Mouse (Mus musculus): ENCODE measurements around the gene Dock9.
A peak's percentile ranks its signal among the peaks of the same experiment; 100 is the strongest.

The Dock9 gene

GRCm38 (mm10) chr14:121791935-121792334, 5.7 kb downstream of the Dock9 start:
- no peak for DNase-seq (ENCODE audit: low spot score in 2 of 2)

- no peak for DNase-seq (ENCODE audit: low spot score in 2 of 2)
These were observed 6.5 kb downstream of the Dock9 start for GRCm38 (mm10) chr14:121791112-121791511.

- no peak for DNase-seq (ENCODE audit: low spot score in 2 of 2)
These were observed 8.4 kb downstream of the Dock9 start for GRCm38 (mm10) chr14:121789273-121789672.

- DNase-seq (ENCODE audit: low spot score in 2 of 2): no peak
These were observed 9.2 kb downstream of the Dock9 start for GRCm38 (mm10) chr14:121788451-121788850.

GRCm38 (mm10) chr14:121787430-121787829, 10.2 kb downstream of the Dock9 start:
- no peak for DNase-seq (ENCODE audit: low spot score in 2 of 2)

GRCm38 (mm10) chr14:121786900-121787299, 10.7 kb downstream of the Dock9 start:
- DNase-seq (ENCODE audit: low spot score in 2 of 2): no peak

- no peak for DNase-seq (ENCODE audit: low spot score in 2 of 2)
These were observed 12.2 kb downstream of the Dock9 start for GRCm38 (mm10) chr14:121785394-121785793.

- no peak for DNase-seq (ENCODE audit: low spot score in 2 of 2)
These were observed 16.6 kb downstream of the Dock9 start for GRCm38 (mm10) chr14:121780942-121781531.

- no peak for DNase-seq (ENCODE audit: low spot score in 2 of 2)
These were observed 17.3 kb downstream of the Dock9 start for GRCm38 (mm10) chr14:121780144-121780913.

GRCm38 (mm10) chr14:121779620-121780019, 18.0 kb downstream of the Dock9 start:
- no peak for DNase-seq (ENCODE audit: low spot score in 2 of 2)

- no peak for DNase-seq (ENCODE audit: low spot score in 2 of 2)
These were observed 20.3 kb downstream of the Dock9 start for GRCm38 (mm10) chr14:121777279-121777831.

GRCm38 (mm10) chr14:121776749-121777148, 20.9 kb downstream of the Dock9 start:
- no peak for DNase-seq (ENCODE audit: low spot score in 2 of 2)

- peak; percentile 58 to 71 for DNase-seq (ENCODE audit: low spot score in 2 of 2)
These were observed 35.6 kb downstream of the Dock9 start for GRCm38 (mm10) chr14:121762021-121762452.

- DNase-seq (ENCODE audit: low spot score in 2 of 2): no peak
These were observed 37.2 kb downstream of the Dock9 start for GRCm38 (mm10) chr14:121760403-121760802.

GRCm38 (mm10) chr14:121754110-121754509, 43.5 kb downstream of the Dock9 start:
- no peak for DNase-seq (ENCODE audit: low spot score in 2 of 2)

- DNase-seq (ENCODE audit: low spot score in 2 of 2): no peak
These were observed 44.8 kb downstream of the Dock9 start for GRCm38 (mm10) chr14:121752686-121753426.

- DNase-seq (ENCODE audit: low spot score in 2 of 2): no peak
These were observed 48.0 kb downstream of the Dock9 start for GRCm38 (mm10) chr14:121749606-121750005.

GRCm38 (mm10) chr14:121749084-121749483, 48.6 kb downstream of the Dock9 start:
- no peak for DNase-seq (ENCODE audit: low spot score in 2 of 2)

- no peak for DNase-seq (ENCODE audit: low spot score in 2 of 2)
These were observed 50.3 kb downstream of the Dock9 start for GRCm38 (mm10) chr14:121747360-121747759.

- DNase-seq (ENCODE audit: low spot score in 2 of 2): no peak
These were observed 53.7 kb downstream of the Dock9 start for GRCm38 (mm10) chr14:121743787-121744417.

Data from right cerebral cortex, postnatal 10 days (tissue).